ENCODE assay signal across 8 mouse cellular contexts in genomic region chr2:71528714-71529510, GRCm38 (mm10). TPM values are rescaled to one million over a fixed set of nuclear protein-coding genes. Genes with fewer than 3 reads are reported as not detected.
A peak's percentile ranks its signal among the peaks of the same experiment; 100 is the strongest.
DNase-seq lines count a peak whose midpoint lies in the region; ATAC-seq and TF ChIP-seq lines count a peak whose summit lies in the region.

No protein-coding gene starts in this region.

- TF ChIP-seq CTCF in G1E (IDR thresholded peaks at IDR 0.05; ENCODE audit: low read depth, low read length), result no peak

- intact Hi-C loops in heart, postnatal 10 days (cut with DNase I), result loop anchor here (5.0 kb wide), 1 partner anchor 77 kb away; the partner anchor contains the start of gene Metap1d

- DNase-seq in heart, postnatal 10 days, result no peak
- DNase-seq in G1E (ENCODE audit: low spot score), result peak; percentile 69
- DNase-seq in thymus, postnatal 4 days, result peak; percentile 54
- no peak for DNase-seq in cerebellum, adult 8-10 months
- DNase-seq in cerebellum, adult 11-12 months, result no peak

- H3K4me3 ChIP-seq in heart, embryonic 11.5 days (ENCODE audit: low read depth, low read length), result peak overlapping the region; percentile 55
- peak overlapping the region; percentile 76 for H3K4me3 ChIP-seq in G1E (ENCODE audit: low read depth, low read length)
- H3K4me3 ChIP-seq in forebrain, embryonic 16.5 days (replicated peaks; ENCODE audit: low read length), result peak overlapping the region; percentile 55
- H3K4me3 ChIP-seq in liver, embryonic 16.5 days (ENCODE audit: low read depth, low read length), result peak overlapping the region; percentile 57

- H3K27ac ChIP-seq in heart, embryonic 11.5 days (ENCODE audit: low read depth, low read length), result no peak overlapping the region
- peak overlapping the region; percentile 97 for H3K27ac ChIP-seq in forebrain, embryonic 16.5 days (ENCODE audit: low read length)
- no peak overlapping the region for H3K27ac ChIP-seq in liver, embryonic 16.5 days (ENCODE audit: low read length)

- peaks cover 94% of the 10 kb centered on the region for H3K27me3 ChIP-seq in heart, embryonic 11.5 days (ENCODE audit: control insufficient read depth, insufficient read depth, low read length)
- H3K27me3 ChIP-seq in G1E (ENCODE audit: insufficient read depth, low read length), result peaks cover 53% of the 10 kb centered on the region
- peaks cover 47% of the 10 kb centered on the region for H3K27me3 ChIP-seq in forebrain, embryonic 16.5 days (replicated peaks; ENCODE audit: control insufficient read depth, insufficient read depth, low read length)
- H3K27me3 ChIP-seq in liver, embryonic 16.5 days (ENCODE audit: control insufficient read depth, insufficient read depth, low read depth, low read length), result peaks cover 97% of the 10 kb centered on the region

- WGBS in heart, embryonic 11.5 days (ENCODE audit: insufficient replicate concordance), result 2% methylated on average over 53 of the region's 57 CpGs
- under 1% methylated on average over 57 of the region's 57 CpGs for WGBS in forebrain, embryonic 16.5 days
- under 1% methylated on average over 54 of the region's 57 CpGs for WGBS in liver, embryonic 16.5 days (ENCODE audit: insufficient replicate concordance)

- peak; percentile 19; the same call in 1 of the 2 replicates for ATAC-seq in heart, embryonic 11.5 days (replicated peaks; ENCODE audit: insufficient number of reproducible peaks, low FRiP score, low TSS enrichment)
- ATAC-seq in G1E (ENCODE audit: extremely low read depth, insufficient number of reproducible peaks, low FRiP score, poor library complexity, severe bottlenecking), result no peak
- ATAC-seq in forebrain, embryonic 16.5 days, result peak; percentile 39
- ATAC-seq in liver, embryonic 16.5 days (ENCODE audit: low read depth), result peak; percentile 27; the same call in 1 of the 2 replicates

- peak overlapping the region; percentile 1; the same call in 1 of the 2 replicates for H3K9ac ChIP-seq in heart, embryonic 11.5 days (ENCODE audit: low read depth, low read length)
- H3K9ac ChIP-seq in forebrain, embryonic 16.5 days (replicated peaks; ENCODE audit: low read depth, low read length), result peak overlapping the region; percentile 75
- H3K9ac ChIP-seq in liver, embryonic 16.5 days (ENCODE audit: low read depth, low read length), result no peak overlapping the region

- H3K4me2 ChIP-seq in heart, embryonic 11.5 days, result peak overlapping the region; percentile 96
- peak overlapping the region; percentile 71 for H3K4me2 ChIP-seq in forebrain, embryonic 16.5 days (ENCODE audit: low read length)
- peak overlapping the region; percentile 83 for H3K4me2 ChIP-seq in liver, embryonic 16.5 days (ENCODE audit: low read depth, low read length)

- H3K36me3 ChIP-seq in heart, embryonic 11.5 days (ENCODE audit: control insufficient read depth, insufficient read depth, low read length), result no peaks in the 10 kb centered on the region
- H3K36me3 ChIP-seq in G1E (replicated peaks), result peaks cover 12% of the 10 kb centered on the region
- no peaks in the 10 kb centered on the region for H3K36me3 ChIP-seq in forebrain, embryonic 16.5 days (ENCODE audit: control insufficient read depth, insufficient read depth)
- H3K36me3 ChIP-seq in liver, embryonic 16.5 days (ENCODE audit: control insufficient read depth, insufficient read depth), result no peaks in the 10 kb centered on the region

- peaks cover 16% of the 10 kb centered on the region for H3K4me1 ChIP-seq in heart, embryonic 11.5 days (ENCODE audit: control insufficient read depth, insufficient read depth, low read length)
- H3K4me1 ChIP-seq in G1E (ENCODE audit: insufficient read depth, low read depth, low read length), result peaks cover 58% of the 10 kb centered on the region
- peaks cover 17% of the 10 kb centered on the region for H3K4me1 ChIP-seq in forebrain, embryonic 16.5 days (replicated peaks; ENCODE audit: control insufficient read depth, insufficient read depth, low read length)
- peaks cover 14% of the 10 kb centered on the region for H3K4me1 ChIP-seq in liver, embryonic 16.5 days (ENCODE audit: control insufficient read depth, low read depth, low read length)

- H3K9me3 ChIP-seq in heart, embryonic 11.5 days (replicated peaks; ENCODE audit: control insufficient read depth, low read length), result no peaks in the 10 kb centered on the region
- no peaks in the 10 kb centered on the region for H3K9me3 ChIP-seq in G1E (replicated peaks)
- no peaks in the 10 kb centered on the region for H3K9me3 ChIP-seq in forebrain, embryonic 16.5 days (ENCODE audit: control insufficient read depth, low read length)
- H3K9me3 ChIP-seq in liver, embryonic 16.5 days (replicated peaks; ENCODE audit: control insufficient read depth, low read length), result no peaks in the 10 kb centered on the region

RNA-seq across cellular contexts. Expression of gene Dlx1, which starts 1.0 kb away (rescaled TPM):
- 1.0 and 2.1 TPM in 2 replicates for polyA plus RNA-seq in heart, embryonic 11.5 days (2014; fragmentation: Nextera tagmentation; extraction: Ambion mirVana)
- under 1 TPM in 1 of 2 experiments, not detected in 1; 0.48 TPM for total RNA-seq in heart, postnatal 10 days (2021)
- 2.8 and 3.0 TPM in 2 replicates for total RNA-seq in G1E (2014; fragmentation: Nextera tagmentation)
- 0.41 and 0.98 TPM in 2 replicates for total RNA-seq in G1E (2017)
- polyA plus RNA-seq in G1E (2012), result 2.4 and 3.4 TPM in 2 replicates
- polyA plus RNA-seq in forebrain, embryonic 16.5 days (2015; fragmentation: Nextera tagmentation; extraction: Ambion mirVana), result 232 and 239 TPM in 2 replicates
- 0.06 TPM in 1 of 2 replicates, not detected in the other for polyA plus RNA-seq in liver, embryonic 16.5 days (2015; fragmentation: Nextera tagmentation; extraction: Ambion mirVana)

RNA-seq across cellular contexts. Expression of gene Dlx2, which starts 17.6 kb away (rescaled TPM):
- 0.65 and 1.3 TPM in 2 replicates for polyA plus RNA-seq in heart, embryonic 11.5 days (2014; fragmentation: Nextera tagmentation; extraction: Ambion mirVana)
- total RNA-seq in heart, postnatal 10 days (2021), result not detected
- not detected in 2 replicates for total RNA-seq in G1E (2014; fragmentation: Nextera tagmentation)
- not detected in 2 replicates for total RNA-seq in G1E (2017)
- not detected in 2 replicates for polyA plus RNA-seq in G1E (2012)
- 45.2 and 49.8 TPM in 2 replicates for polyA plus RNA-seq in forebrain, embryonic 16.5 days (2015; fragmentation: Nextera tagmentation; extraction: Ambion mirVana)
- 0.04 TPM in 1 of 2 replicates, not detected in the other for polyA plus RNA-seq in liver, embryonic 16.5 days (2015; fragmentation: Nextera tagmentation; extraction: Ambion mirVana)

Comparison
In these comparisons a context has a peak if more than half of its experiments do, and no peak if none do; other contexts are left out.
1. DNase-seq: peak in G1E (single experiment) and thymus, postnatal 4 days (single experiment); none in heart, postnatal 10 days (0 of 2), cerebellum, adult 8-10 months (single experiment) and cerebellum, adult 11-12 months (single experiment).
2. RNA of gene Dlx1, which starts 1.0 kb away (polyA plus RNA-seq): 232 to 239 TPM in forebrain, embryonic 16.5 days; 2.4 to 3.4 TPM in G1E, 1.0 to 2.1 TPM in heart, embryonic 11.5 days and 0.06 TPM in liver, embryonic 16.5 days; every median in the first group is over 10 times any median in the second.
3. RNA of gene Dlx2, which starts 17.6 kb away (polyA plus RNA-seq): 45.2 to 49.8 TPM in forebrain, embryonic 16.5 days; 0.65 to 1.3 TPM in heart, embryonic 11.5 days, 0.04 TPM in liver, embryonic 16.5 days and not detected in G1E; every median in the first group is over 10 times any median in the second.
4. Peak in every context shown above with its lines, with median percentiles within 50 percentile points of each other: H3K4me2 ChIP-seq and H3K4me3 ChIP-seq.